Mouse (Mus musculus): ENCODE data around the gene Camta1.

DNA sequence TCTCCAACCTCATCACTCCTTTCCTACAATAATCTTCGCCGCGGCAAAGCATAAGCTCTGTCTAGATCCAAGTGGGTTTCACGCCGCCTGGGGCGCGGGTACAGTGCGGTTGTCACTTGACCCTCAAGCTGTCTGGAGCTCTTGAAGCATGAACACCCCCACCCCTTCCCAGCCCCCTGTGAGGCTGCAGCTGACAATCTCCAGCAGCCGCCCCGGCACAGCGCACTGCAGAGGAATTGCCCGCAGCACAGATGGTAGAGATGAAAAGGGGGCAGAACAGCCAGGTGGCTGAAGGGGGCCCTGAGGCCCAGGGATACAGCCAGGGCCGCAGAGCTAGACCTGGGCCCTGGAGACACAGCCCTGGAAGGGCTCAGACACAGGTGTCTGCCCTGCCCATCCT is 189.2 kb downstream of the Camta1 start:
- TF ChIP-seq CTCF (conservative IDR thresholded peaks at IDR 0.05; ENCODE audit: insufficient read depth, insufficient read length, low read depth, low read length) = no peak
- no peak for TF ChIP-seq POLR2A (IDR thresholded peaks at IDR 0.05; ENCODE audit: low read depth, low read length)
